16 mouse cellular contexts compared by ENCODE assay signal in genomic region chr17:8810201-8810600, GRCm38 (mm10).
DNase-seq lines count a peak whose midpoint lies in the region; TF ChIP-seq lines count a peak whose summit lies in the region.
"Had no signal": no experiment of that assay in that cellular context is flagged by ENCODE, and none has a peak within 500 bp of the region (broad histone marks: within the 10 kb centered on the region; RNA-seq: fewer than 3 reads in every experiment).

No protein-coding gene starts in this region.

- H3K4me3 ChIP-seq in heart, adult 2 months: no peak overlapping the region
- H3K4me3 ChIP-seq: embryonic facial prominence, embryonic 10.5 days; embryonic facial prominence, embryonic 12.5 days; forebrain, embryonic 13.5 days; forebrain, embryonic 15.5 days had no signal

- no peak for TF ChIP-seq EP300 in heart, adult 2 months (IDR thresholded peaks at IDR 0.05; ENCODE audit: insufficient read depth, low read depth, low read length)

- TF ChIP-seq POLR2A in heart, adult 2 months (IDR thresholded peaks at IDR 0.05; ENCODE audit: insufficient read depth, low read depth, low read length): no peak

- no peaks in the 10 kb centered on the region for H3K36me3 ChIP-seq in heart, adult 2 months (ENCODE audit: control insufficient read depth, insufficient read depth, low read length)
- H3K36me3 ChIP-seq: embryonic facial prominence, embryonic 10.5 days; embryonic facial prominence, embryonic 12.5 days; forebrain, embryonic 15.5 days had no signal

- no peak overlapping the region for H3K27ac ChIP-seq in heart, adult 2 months
- H3K27ac ChIP-seq: embryonic facial prominence, embryonic 10.5 days; embryonic facial prominence, embryonic 12.5 days; forebrain, embryonic 13.5 days; forebrain, embryonic 15.5 days had no signal

- peaks cover 11% of the 10 kb centered on the region for H3K4me1 ChIP-seq in heart, adult 2 months (ENCODE audit: control insufficient read depth, insufficient read depth, low read length)
- H3K4me1 ChIP-seq: embryonic facial prominence, embryonic 12.5 days had no signal

- H3K9ac ChIP-seq in heart, adult 2 months (ENCODE audit: low read depth, low read length): no peak overlapping the region
- H3K9ac ChIP-seq: embryonic facial prominence, embryonic 12.5 days; forebrain, embryonic 13.5 days; forebrain, embryonic 15.5 days; forebrain, postnatal 0 days had no signal

- TF ChIP-seq CTCF in heart, adult 2 months (IDR thresholded peaks at IDR 0.05): no peak

- H3K27me3 ChIP-seq in heart, adult 2 months (ENCODE audit: control insufficient read depth, insufficient read depth, low read length): no peaks in the 10 kb centered on the region
- H3K27me3 ChIP-seq: forebrain, embryonic 13.5 days; forebrain, embryonic 15.5 days had no signal

- intact Hi-C loops in heart, adult 2 months (cut with DNase I): no loop called here

- 75% methylated on average over 8 of the region's 8 CpGs for WGBS in heart, adult 2 months

- DNase-seq in adrenal gland, adult 2 months: peak; percentile 62
- DNase-seq in adrenal gland, adult 18-20 months (ENCODE audit: low spot score in 2 of 2): no peak
- peak; percentile 29 for DNase-seq in adrenal gland, postnatal 14 days
- DNase-seq in adrenal gland, postnatal 4 days (ENCODE audit: low spot score in 2 of 2): no peak
- peak; percentile 28 to 36 for DNase-seq in adrenal gland, postnatal 36 days
- no peak for DNase-seq in heart, adult 2 months
- DNase-seq: cerebellum, adult 11-12 months; cerebellum, adult 2 months; cerebellum, adult 9-10 months; cerebellum, postnatal 10 days; cerebellum, postnatal 25 days; forebrain, postnatal 0 days had no signal

- H3K79me2 ChIP-seq in heart, adult 2 months (replicated peaks; ENCODE audit: control insufficient read depth, insufficient read depth, low read length): no peaks in the 10 kb centered on the region

Comparison
In these comparisons a context has a peak if more than half of its experiments do, and no peak if none do; other contexts are left out.
1. DNase-seq: peak in adrenal gland, adult 2 months (single experiment), adrenal gland, postnatal 14 days (single experiment) and adrenal gland, postnatal 36 days (2 of 2); none in adrenal gland, adult 18-20 months (0 of 2), adrenal gland, postnatal 4 days (0 of 2) and heart, adult 2 months (0 of 2).